Mouse (Mus musculus) hindbrain, embryonic 13.5 days (tissue): ENCODE data around the gene Cd93. TPM values are rescaled to one million over a fixed set of nuclear protein-coding genes. Genes with fewer than 3 reads are reported as not detected.

Experiments used
- ATAC-seq: fragments of 200-750 bp; cut with Nextera tagmentation; 2 replicates; pipeline ENCODE4 v1.8.0; 2017; ENCODE audit warnings: moderate TSS enrichment; ENCODE audit not compliant: low FRiP score
- H3K27ac ChIP-seq: fragments of 300-500 bp; sonication (generic); 2 replicates; pipeline ENCODE4 v1.5.1; 2015; ENCODE audit warnings: inconsistent platforms, mild to moderate bottlenecking, moderate library complexity
- H3K27me3 ChIP-seq: fragments of 300-500 bp; sonication (generic); 2 replicates; pipeline ENCODE4 v1.6.1; 2015; ENCODE audit warnings: mild to moderate bottlenecking, inconsistent platforms
- H3K36me3 ChIP-seq: fragments of 300-500 bp; sonication (generic); 2 replicates; pipeline ENCODE4 v1.6.1; 2015; ENCODE audit warnings: mild to moderate bottlenecking, inconsistent platforms
- H3K4me1 ChIP-seq: fragments of 300-500 bp; sonication (generic); replicated peaks from 2 replicates; pipeline ENCODE4 v1.6.1; 2015; ENCODE audit warnings: inconsistent platforms
- H3K4me2 ChIP-seq: fragments of 300-500 bp; sonication (generic); 2 replicates; pipeline ENCODE4 v1.6.1; 2015; ENCODE audit warnings: inconsistent platforms, mild to moderate bottlenecking, moderate library complexity
- H3K4me3 ChIP-seq: fragments of 300-500 bp; sonication (generic); 2 replicates; pipeline ENCODE4 v1.5.1; 2015; ENCODE audit warnings: mild to moderate bottlenecking, inconsistent platforms
- H3K9ac ChIP-seq: fragments of 300-500 bp; sonication (generic); 2 replicates; pipeline ENCODE4 v1.6.1; 2015; ENCODE audit warnings: mild to moderate bottlenecking, inconsistent platforms
- H3K9me3 ChIP-seq: fragments of 300-500 bp; sonication (generic); 2 replicates; pipeline ENCODE4 v1.6.1; 2016; ENCODE audit warnings: inconsistent platforms
- WGBS: fragments of 180-500 bp; shearing (Covaris S2); methylation state at CpG from one replicate; pipeline ENCODE4 v1.1.7; 2015; 5-methylcytosine and 5-hydroxymethylcytosine counted together
- polyA plus RNA-seq: library from polyadenylated mRNA; unstranded; fragments of >200 nt; fragmentation: Nextera tagmentation; extraction: Ambion mirVana; gene quantifications from 2 replicates; pipeline ENCODE4 v1.2.1, GENCODE M21; 2015

The Cd93 gene
- polyA plus RNA-seq, 1 experiment from 2014 or later = 8.2 TPM

DNA sequence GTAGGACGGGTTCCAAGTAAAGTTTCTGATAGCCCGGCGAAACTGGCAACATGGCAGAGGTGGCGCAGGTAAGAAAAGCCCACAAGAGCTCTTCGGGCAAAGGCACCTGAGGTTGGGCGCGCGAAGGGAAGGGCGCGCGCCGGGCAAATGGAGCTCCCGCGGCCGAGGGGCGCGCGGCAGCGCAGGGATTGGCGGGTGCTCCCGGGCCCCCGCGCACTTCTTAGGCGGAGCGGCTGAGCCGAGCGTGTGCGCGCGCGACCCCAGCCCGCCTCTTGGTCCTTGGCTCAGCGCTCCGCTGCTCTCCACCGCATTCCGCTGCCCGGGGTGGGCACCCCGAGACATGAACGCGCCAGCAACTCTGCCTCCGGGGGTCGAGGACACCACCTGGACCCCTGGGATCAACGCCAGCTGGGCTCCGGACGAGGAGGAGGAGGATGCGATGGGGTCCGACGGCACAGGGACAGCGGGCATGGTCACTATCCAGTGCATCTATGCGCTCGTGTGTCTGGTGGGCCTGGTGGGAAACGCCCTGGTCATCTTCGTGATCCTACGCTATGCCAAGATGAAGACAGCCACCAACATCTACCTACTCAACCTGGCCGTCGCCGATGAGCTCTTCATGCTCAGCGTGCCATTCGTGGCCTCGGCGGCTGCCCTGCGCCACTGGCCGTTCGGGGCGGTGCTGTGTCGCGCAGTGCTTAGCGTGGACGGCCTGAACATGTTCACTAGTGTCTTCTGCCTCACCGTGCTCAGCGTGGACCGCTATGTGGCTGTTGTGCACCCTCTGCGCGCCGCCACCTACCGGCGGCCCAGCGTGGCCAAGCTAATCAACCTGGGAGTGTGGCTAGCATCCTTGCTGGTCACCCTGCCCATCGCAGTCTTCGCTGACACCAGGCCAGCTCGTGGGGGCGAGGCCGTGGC is 48.0 kb downstream of the Cd93 start, which contains the start of gene Sstr4:
Sstr4 (plus strand) TSS at position 214 of the 921 bp plus-strand sequence.
- H3K9ac ChIP-seq = peak within 1 kb of the TSS; percentile 75
- peak within 1 kb of the TSS; percentile 94 for H3K4me2 ChIP-seq
- no peaks in the 10 kb centered on the region for H3K9me3 ChIP-seq
- H3K27ac ChIP-seq = no peak within 1 kb of the TSS
- 6% methylated on average over 66 of the region's 83 CpGs for WGBS
- no peaks in the 10 kb centered on the region for H3K36me3 ChIP-seq
- peak; percentile 92 for ATAC-seq
- peak within 1 kb of the TSS; percentile 67 for H3K4me3 ChIP-seq
- peaks cover 55% of the 10 kb centered on the region for H3K27me3 ChIP-seq
- H3K4me1 ChIP-seq = peaks cover 9% of the 10 kb centered on the region; the same call in 1 of the 2 replicates

DNA sequence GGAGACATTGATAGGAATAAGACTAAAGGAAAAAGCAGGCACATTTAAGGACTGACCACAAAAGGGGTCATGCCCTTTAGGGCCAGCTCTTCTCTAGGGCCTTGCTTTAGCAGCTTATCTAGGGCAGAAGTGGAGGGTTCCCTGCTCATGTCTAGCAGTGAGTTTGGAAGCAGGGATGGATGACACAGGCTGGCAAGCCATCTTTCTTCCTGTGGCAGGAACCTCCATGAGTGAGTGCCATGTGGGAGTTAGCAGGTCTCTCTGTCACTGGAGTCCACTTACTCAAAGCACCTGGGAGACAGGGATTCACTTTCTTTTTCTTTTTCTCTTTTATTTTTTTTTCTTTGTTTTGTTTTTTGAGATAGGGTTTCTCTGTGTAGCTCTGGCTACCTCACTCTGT is 49.5 kb downstream of the Cd93 start:
- H3K27ac ChIP-seq = no peak overlapping the region
- H3K4me1 ChIP-seq = peaks cover 9% of the 10 kb centered on the region; the same call in 1 of the 2 replicates
- H3K4me3 ChIP-seq = no peak overlapping the region
- H3K9ac ChIP-seq = no peak overlapping the region
- no peaks in the 10 kb centered on the region for H3K9me3 ChIP-seq
- no peak overlapping the region for H3K4me2 ChIP-seq
- no peaks in the 10 kb centered on the region for H3K36me3 ChIP-seq
- no peak for ATAC-seq
- peaks cover 55% of the 10 kb centered on the region for H3K27me3 ChIP-seq

DNA sequence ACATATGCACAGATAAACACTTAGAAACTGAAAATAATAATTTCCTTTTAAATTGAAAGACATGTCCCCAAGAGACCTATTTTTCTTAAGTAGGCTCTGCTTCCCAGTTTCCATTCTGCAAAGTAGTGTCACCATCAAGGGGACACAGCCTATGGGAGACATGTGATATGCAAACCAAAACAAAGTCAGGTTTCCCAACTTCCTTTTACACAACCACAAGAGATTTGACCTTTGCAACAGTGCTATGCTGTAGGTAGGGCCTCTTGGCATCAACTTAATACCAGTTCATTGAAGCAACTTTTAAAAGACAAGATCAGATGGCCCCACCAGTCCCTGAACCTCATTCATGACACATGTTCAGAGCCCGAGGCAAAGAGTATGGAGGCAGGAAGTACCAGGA is 50.2 kb downstream of the Cd93 start:
- no peak overlapping the region for H3K4me3 ChIP-seq
- no peak overlapping the region for H3K9ac ChIP-seq
- peaks cover 9% of the 10 kb centered on the region; the same call in 1 of the 2 replicates for H3K4me1 ChIP-seq
- no peak overlapping the region for H3K27ac ChIP-seq
- H3K4me2 ChIP-seq = no peak overlapping the region
- ATAC-seq = no peak
- 71% methylated on average over 1 of the region's 1 CpGs for WGBS
- no peaks in the 10 kb centered on the region for H3K9me3 ChIP-seq
- peaks cover 53% of the 10 kb centered on the region for H3K27me3 ChIP-seq
- no peaks in the 10 kb centered on the region for H3K36me3 ChIP-seq

DNA sequence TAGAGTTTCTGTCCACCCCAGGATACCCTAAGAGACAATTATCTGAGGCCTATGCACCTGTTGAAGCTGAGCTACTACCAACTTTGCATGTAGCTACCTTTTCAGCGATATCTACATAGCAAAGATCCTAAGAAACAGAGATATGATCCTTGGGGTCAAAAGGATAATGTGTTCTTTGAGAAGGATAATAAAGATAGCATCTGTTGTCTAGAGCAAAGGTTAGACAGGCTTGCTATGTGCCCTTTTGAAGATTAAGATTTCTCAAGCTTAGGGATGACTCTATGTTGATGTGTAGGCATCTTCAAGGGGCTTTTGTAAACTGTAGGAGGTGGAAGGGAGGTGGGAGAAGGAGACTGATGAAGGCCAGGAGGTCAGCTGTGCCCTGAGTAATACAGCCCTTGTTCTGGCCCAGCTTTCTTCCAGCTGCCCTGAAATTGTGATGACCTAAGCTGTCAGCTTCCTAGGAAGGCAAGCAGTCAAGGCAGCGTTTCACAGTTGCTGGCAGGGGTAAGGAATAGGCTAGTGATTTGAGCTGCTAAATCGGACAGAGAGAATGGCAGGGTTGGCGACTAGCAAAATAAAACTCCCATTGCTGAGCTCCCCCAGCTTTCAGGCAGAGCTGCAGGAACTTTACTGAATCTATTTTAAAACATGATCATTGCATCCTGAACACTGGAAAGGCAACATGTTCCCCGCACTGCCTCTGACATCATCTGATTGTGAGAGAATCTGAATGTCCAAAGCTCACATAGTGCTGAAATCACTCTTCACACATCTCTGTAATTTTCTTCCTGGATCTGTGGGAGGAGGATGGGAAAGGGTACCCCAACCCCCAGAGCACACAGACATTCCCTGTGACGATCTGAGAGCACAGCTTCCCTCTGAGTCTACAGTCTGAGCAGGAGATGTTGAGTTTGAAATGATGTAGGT is 55.4 kb downstream of the Cd93 start:
- H3K9me3 ChIP-seq = no peaks in the 10 kb centered on the region
- no peak overlapping the region for H3K27ac ChIP-seq
- 82% methylated on average over 6 of the region's 6 CpGs for WGBS
- H3K4me1 ChIP-seq = no peaks in the 10 kb centered on the region
- no peak overlapping the region for H3K4me2 ChIP-seq
- no peak for ATAC-seq
- no peak overlapping the region for H3K9ac ChIP-seq
- no peak overlapping the region for H3K4me3 ChIP-seq
- H3K27me3 ChIP-seq = peaks cover 4% of the 10 kb centered on the region; the same call in 1 of the 2 replicates
- H3K36me3 ChIP-seq = no peaks in the 10 kb centered on the region

DNA sequence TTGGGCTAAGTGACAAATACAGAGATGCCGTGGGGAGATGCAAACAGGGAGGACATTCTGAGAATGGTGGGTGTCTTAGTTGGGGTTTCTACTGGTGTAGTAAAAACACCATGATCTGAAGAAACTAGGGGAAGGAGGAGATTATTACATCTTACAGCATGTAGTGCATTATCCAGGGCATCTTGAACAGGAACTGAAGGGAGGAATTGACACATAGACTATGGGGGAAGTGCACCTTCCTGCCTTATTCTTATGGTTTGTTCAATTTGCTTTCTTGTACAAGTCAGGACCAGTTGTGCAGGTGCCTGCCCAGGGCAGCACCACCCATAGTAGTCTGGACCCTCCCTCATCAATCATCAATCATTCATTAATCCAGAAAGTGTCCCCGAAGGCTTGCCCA is 56.4 kb downstream of the Cd93 start:
- no peaks in the 10 kb centered on the region for H3K36me3 ChIP-seq
- no peaks in the 10 kb centered on the region for H3K27me3 ChIP-seq
- no peaks in the 10 kb centered on the region for H3K9me3 ChIP-seq
- no peak overlapping the region for H3K4me3 ChIP-seq
- no peak overlapping the region for H3K9ac ChIP-seq
- 85% methylated on average over 2 of the region's 2 CpGs for WGBS
- H3K4me2 ChIP-seq = no peak overlapping the region
- no peak overlapping the region for H3K27ac ChIP-seq
- no peaks in the 10 kb centered on the region for H3K4me1 ChIP-seq
- ATAC-seq = no peak

Other genes with a start within 250 kb of the Cd93 start
- 2.1 and 2.5 TPM in 2 replicates for gene Sstr4, start 48.2 kb downstream of the Cd93 start, polyA plus RNA-seq
- gene Thbd, start 35.4 kb downstream of the Cd93 start, polyA plus RNA-seq = 8.8 and 10.3 TPM in 2 replicates
- gene Nxt1, start 229.0 kb upstream of the Cd93 start, polyA plus RNA-seq = 53.0 and 53.3 TPM in 2 replicates
- 14.8 and 14.9 TPM in 2 replicates for gene Gzf1, start 237.5 kb upstream of the Cd93 start, polyA plus RNA-seq